Mouse (Mus musculus): Measurements from ENCODE around the gene Cdca3.

DNA sequence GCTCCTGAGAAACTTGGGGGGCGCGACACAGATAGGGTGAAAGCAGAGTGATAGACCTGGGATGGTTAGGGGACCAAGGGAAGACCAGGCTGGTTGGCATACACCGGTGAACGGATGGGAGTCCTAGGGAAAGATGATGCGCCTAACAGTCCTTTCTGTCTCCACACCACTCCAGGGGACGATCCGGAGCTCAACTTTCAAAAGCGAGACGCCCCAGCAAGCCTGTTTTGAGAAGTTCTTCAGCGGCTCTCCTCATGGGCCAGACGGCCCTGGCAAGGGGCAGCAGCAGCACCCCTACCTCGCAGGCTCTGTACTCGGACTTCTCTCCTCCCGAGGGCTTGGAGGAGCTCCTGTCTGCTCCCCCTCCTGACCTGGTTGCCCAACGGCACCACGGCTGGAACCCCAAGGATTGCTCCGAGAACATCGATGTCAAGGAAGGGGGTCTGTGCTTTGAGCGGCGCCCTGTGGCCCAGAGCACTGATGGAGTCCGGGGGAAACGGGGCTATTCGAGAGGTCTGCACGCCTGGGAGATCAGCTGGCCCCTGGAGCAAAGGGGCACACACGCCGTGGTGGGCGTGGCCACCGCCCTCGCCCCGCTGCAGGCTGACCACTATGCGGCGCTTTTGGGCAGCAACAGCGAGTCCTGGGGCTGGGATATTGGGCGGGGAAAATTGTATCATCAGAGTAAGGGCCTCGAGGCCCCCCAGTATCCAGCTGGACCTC lies 20.1 kb upstream of the Cdca3 start:
- TF ChIP-seq CTCF (IDR thresholded peaks at IDR 0.05; ENCODE audit: borderline replicate concordance, insufficient read depth, low read depth, low read length) (peak; percentile 67), POLR2A (IDR thresholded peaks at IDR 0.05; ENCODE audit: borderline replicate concordance, insufficient read depth, low read length) (no peak; the same call in 1 of the 2 replicates)

Measured in cerebellum, adult 2 months (tissue).